Mouse (Mus musculus) cerebellum, adult 11 months (tissue): ENCODE data around the gene Fam133b.
"Not testable (repeated sequence)": the region's sequence is repeated elsewhere in the genome, so short reads cannot be mapped to it uniquely, and the experiment has no call there.

ENCODE experiments used
- DNase-seq: peaks from one replicate; pipeline ENCODE4 v3.0.0; 2022

Fam133b gene

GRCm38 (mm10) chr5:3607114-3607513, 63.5 kb downstream of the Fam133b start:
- DNase-seq: no peak

DNA sequence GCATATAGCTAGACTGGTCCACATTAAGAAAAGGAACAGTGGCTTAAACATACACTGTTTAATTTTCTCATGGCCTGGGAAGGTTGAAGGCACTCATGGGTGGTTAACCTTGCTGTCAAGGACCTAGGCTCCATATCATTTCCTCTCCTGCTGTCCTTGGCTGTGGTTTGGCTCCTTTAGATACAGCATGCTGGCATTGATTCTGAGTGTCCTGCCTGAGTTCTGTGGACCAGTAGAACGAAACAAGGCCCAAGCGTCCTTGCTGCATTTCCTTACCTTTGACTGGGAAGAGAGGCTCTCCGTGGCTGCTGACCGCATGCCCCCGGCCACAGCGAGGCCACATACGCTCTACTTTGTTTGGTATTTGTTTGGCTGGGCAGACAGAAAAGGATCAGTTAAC, 65.6 kb downstream of the Fam133b start:
- DNase-seq: no peak

GRCm38 (mm10) chr5:3611835-3612234, 68.2 kb downstream of the Fam133b start:
- not testable (repeated sequence) for DNase-seq
